Mouse (Mus musculus) monocyte, adult 5-6 weeks (primary cell): ENCODE measurements around the gene Coil. TPM values are rescaled to one million over a fixed set of nuclear protein-coding genes. Genes with fewer than 3 reads are reported as not detected.

Source experiments
- ATAC-seq: fragments of 153-309, 156-312 bp; replicated peaks from 2 replicates; pipeline ENCODE4 v1.8.0; 2017; ENCODE audit warnings: mild to moderate bottlenecking; ENCODE audit not compliant: low TSS enrichment, insufficient number of reproducible peaks, severe bottlenecking, poor library complexity, low FRiP score
- total RNA-seq: library from RNA; stranded (forward); fragments of 200-1000, 200-491, 200-594 nt; gene quantifications from 3 replicates; pipeline ENCODE4 v1.2.3, GENCODE M21; 2017

The Coil gene
- total RNA-seq = 3.2 to 10.6 TPM (median 7.6 TPM) in 3 replicates

DNA sequence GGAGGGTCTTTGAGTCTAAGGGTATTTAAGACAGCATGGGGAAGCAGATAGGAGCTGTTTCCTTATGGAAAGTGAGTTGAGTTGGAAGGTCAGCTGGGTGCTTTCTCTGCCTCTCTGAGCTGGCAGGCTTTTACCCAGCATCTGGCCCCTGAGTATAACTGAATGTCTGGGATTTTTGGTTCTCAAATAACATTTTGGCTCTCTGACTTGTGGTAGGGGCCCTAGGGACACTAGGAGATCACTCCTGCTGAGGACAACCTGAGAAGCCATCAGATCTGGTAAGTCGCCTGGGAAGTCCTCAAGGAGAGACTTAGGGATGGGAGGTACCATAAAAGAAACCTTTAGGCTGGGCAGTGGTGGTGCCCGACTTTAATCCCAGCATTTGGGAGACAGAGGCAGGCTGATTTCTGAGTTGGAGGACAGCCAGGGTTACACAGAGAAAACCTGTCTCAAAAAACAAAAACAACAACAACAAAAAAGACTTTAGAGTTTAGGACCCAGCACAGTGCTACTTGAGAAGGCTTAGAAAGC, at the start of gene Coil:
Gene Coil, plus strand, starts transcription at position 51 of the 531 bp plus-strand sequence.
- ATAC-seq = no peak

DNA sequence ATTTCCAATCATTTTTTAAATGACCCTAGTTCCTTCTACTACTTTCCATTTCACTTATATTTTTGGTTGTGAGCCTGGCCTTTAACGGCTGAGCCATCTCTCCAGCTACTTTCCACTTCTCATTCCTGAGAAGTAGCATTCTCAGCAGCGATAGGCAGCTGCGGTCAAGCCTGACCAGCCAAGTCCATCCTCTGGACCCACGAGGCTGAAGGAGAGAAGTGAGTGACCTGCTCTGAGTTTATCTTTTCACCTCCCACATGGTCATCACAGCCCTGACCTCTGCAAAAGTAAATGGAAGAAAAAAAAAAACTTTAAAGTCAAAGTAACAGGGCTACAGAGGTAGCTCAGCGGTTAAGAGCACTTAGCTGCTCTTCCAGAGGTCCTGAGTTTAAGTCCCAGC, 43.5 kb upstream of the Coil start:
- no peak for ATAC-seq

DNA sequence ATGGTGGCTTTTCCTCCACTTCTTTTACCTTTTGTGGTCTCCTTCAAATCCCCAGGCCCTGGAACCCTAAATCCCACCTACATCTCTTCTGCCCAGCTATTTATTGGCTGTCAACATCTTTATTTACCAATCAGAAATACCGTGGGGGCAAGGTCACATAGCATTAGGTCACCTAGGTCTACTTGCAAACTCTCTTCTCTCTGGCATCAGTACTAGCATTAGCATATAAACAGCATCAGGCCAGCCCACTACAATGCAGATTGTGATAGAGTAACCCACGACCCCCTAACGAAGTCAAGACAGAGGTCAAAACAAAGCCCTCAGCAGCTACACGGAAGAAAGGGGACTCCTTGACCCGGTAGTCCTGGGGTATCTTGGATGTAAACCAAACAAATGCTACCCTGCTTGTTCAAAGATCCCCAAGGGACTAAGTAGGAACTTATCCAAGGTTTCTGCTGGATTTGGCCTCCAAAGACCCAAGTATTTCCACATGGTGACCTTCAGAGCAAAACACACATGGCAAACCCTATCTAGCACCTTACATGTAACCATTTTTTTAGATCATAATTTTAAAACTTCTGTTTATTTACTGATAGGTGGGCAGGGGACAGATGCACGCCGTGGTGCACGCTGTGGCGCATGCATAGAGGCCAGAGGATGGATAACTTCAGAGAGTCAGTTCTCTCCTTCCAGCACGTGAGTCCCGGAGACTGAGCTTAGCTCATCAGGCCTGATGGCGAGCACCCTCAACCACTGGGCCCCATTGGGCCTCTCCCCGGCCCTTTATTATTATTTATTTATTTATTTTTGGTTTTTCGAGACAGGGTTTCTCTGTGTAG, 38.1 kb upstream of the Coil start:
- no peak for ATAC-seq

DNA sequence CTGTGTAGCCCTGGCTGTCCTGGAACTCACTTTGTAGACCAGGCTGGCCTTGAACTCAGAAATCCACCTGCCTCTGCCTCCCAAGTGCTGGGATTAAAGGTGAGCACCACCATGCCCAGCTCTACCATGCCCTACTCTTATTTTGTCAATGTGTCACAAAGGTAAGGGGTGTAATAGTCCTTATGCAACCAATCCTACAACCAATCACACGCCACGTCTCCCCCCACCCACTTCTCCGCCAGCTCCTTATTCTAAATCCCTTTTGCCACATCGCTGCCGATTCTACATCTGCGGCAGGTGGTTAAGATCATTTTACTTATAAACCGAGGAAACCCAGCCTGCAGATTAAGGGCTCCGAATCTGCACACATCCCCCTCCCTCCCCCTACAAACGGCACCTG, 37.0 kb upstream of the Coil start:
- ATAC-seq = no peak

DNA sequence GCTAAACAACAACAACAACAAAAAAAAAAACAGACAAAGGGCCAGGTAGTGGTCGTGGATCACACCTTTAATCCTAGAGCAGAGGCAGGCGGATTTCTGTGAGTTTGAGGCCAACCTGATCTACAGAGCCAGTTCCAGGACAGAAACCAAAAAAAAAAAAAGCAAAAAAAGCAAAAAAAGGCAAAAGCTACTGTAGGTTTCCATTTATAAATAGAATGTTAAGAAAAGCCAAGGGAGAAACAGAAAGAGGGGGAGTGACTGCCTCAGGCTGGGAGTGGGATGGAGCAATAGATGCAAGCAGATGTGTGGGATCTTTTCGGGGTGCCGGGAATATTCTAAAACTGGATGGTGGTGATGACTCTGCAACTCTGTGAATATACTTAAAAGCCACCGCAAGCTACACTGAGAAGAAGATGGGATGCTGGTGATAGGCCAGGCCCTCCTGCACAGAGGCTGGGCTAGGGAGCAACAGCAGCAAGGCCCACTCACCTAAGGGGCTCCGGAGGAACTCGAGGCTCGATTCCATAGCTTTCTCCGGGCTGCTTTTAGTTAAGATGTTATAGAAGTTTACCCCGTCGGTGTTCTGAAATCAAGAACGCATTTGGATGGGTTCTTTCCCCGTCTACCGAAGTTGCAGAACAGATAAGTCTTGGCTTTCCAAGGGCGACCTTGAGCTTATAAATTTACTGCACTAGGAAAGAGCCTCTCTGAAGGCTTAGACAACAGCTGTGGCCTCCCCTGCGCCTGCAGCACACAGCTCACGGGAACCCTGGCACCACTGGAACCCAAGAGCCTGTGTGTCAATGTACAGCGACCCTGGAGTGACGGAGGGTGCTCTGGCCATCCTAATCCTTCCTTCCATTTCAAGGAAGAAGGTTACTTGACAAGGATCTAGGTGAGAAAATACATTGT, 35.7 kb upstream of the Coil start:
- no peak for ATAC-seq

DNA sequence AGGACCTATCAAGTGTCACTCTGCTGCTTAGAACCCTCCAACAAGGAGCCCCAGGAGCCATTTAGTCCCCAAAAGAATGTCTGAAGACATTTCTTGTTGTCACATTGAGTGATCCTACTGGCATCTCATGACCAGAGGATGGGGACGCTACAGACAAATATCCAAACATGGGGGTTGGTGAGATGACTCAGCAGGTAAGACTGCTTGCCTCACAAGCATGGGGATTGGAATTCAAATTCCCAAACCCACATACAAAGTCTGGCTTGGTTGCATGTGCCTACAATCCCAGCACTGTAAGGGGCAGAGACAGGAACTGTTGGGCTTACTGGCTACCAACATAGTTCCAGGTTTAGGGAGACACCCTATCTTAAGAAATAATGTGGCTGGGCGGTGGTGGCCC, 32.2 kb upstream of the Coil start:
- ATAC-seq = no peak

DNA sequence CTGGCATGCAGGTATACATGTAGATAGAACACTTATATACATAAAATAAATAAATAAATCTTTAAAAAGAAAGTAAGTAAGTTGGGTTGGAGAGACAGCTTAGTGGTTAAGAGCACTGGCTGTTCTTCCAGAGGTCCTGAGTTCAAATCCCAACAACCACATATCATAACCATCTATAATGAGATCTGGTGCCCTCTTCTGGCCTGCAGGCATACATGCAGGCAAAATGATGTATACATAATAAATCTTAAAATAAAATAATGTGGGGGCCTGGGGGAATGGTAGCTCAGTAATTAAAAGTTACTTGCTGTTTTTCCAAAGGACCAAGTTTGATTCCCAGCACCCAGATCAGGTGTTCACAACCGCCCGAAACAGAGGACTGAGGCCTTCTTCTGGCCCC, 31.3 kb upstream of the Coil start:
- ATAC-seq = no peak

DNA sequence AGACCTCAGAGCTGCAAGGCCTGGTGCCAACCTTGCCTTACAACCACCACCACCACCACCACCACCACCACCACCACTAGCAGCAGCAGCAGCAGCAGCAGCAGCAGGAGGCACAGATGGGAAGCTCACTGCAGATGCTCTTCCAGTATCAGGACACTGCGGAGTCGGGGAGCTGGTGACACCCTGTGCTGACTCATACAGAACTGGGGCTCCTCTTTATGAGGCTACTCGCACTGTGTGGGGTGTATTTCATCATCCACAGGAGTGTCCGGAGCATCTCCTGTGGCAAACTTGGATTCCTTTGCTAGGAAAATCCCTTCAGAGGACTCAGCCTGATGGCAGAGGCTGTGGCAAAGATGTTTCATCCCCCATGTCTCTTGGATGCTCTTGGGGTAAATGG, 30.4 kb upstream of the Coil start:
- no peak for ATAC-seq

DNA sequence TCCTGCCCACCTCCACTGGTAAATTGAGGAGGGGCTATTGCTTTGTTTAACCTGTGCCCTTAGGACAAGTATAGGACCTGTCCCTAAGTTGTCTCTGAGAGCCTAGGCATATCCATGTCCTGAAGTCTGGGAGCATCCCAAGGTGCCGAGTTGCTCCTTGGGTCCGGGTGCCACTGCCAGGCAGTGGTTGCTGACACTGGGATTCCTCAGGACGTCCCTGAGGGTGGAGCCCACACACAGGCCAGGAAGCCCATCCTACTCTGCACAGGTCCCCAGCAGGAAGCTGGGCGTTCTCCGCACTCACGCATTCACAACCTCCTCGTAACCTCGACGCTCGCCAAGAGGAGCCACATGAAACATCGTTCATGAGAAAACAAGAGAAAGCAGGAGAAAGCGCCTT, 28.6 kb upstream of the Coil start:
- no peak for ATAC-seq

DNA sequence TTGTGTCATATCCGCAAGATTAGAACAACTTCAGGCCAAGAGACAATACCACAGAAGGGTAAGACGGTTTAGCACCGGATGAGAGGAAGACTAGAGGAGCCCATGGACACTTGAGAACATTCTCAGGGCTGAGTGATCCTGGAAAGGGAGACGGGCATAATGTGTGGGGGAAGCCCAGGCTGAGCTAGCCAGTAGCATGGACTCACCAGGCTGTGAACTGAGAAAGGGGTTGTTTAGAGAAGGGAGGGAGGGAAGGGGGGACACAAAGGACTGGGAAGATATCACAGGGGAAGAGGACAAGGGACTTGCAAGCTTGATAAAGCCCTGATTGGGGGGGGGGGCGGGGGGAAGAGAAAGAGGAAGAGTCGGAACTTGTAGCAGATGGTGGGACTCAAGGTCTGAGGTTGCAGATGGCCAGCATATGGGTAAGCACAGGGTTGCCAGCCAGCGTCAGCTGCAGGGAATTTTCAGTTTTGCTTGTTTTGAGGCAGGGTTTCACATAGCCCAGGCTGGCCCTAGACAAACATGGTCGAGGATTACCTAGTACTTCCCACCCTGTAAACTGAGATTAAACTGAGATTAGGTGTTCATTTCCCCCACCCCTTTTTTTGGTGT, 24.0 kb upstream of the Coil start:
- no peak for ATAC-seq

DNA sequence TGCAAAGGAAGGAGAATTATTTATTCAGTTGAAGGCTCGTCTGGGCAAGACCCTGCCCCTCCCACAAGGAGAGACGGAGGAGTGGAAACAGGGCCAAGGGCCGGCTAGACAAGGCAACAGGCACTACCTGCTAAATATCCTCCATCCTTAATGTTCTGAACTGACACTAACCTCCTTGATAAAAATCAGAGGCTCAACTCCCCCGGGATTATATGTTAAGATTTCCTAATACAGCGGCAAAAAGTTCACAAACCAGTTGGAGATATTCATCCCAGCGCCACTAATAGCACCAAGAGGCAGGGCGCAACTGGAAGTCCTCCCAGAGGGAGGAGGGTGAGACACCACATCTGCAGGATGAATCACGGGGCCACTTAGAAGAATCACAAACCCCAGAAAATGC, 21.2 kb upstream of the Coil start:
- no peak for ATAC-seq

DNA sequence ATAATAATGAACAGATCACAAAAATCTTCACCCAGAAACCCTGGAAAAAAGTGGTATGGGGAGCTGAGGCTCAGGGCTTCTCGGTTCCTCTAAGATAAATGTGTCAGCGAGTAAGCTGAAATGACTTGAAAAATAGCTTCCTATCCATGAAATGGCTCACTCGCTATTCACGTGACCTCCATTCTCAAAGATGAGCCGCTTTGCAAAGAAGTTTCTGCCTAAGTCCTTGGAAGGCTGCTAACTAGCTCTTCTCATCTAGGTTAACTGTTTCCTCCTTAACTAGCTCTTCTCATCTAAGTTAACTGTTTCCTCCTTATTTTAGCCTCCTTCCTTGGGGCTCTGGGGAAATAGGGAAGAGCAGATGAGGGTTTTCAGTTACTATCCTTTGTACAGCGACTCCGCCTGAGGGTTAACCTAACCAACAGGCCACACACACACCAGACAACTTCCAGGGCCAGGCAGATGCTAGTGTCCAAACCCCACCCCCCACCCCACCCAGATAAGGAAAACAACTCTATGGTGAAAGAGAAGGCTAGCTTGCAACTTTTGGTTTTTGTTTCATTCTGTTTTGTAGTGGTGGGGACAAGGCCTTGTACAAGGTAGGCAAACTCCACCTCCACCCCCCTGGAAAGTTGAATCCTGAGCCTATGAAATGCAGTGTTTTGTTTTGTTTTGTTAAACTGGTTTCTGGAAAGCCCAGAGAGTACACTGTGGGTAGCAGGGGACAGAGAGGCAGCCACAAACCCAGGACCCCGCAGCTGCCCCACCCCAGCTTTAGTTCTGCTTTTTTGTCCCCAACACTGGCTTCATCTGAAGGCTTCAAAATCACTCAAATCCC, 20.0 kb upstream of the Coil start:
- no peak; the same call in 1 of the 2 replicates for ATAC-seq

DNA sequence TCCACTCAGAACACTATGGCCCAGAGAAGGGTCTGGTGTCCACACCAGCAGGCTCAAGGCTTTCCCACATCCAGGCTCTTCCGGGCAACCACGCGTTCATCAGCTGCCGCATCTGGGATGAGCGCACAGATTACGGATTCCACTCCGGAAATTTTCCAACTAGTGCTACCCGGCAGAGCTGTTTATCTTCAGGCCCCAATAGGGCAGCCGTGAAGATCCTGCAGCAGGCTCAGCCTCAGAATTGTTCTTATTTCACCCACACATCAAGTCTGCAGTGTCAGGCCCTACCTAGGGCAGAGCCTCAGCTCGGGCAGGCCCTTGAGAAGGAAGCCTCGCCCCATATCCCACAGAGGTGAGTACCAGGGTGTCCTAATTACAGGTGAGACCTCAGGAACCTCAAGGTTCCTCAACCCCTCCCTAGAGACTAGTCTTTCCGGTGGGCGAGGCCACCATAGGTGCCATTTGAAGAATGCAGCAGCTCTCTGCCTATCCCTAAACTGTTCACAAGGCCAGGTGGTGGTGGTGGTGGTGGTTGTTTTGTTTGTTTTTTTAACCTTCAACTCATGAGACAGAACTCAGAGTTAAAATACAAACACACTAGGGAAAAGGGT, 19.3 kb upstream of the Coil start:
- no peak for ATAC-seq

DNA sequence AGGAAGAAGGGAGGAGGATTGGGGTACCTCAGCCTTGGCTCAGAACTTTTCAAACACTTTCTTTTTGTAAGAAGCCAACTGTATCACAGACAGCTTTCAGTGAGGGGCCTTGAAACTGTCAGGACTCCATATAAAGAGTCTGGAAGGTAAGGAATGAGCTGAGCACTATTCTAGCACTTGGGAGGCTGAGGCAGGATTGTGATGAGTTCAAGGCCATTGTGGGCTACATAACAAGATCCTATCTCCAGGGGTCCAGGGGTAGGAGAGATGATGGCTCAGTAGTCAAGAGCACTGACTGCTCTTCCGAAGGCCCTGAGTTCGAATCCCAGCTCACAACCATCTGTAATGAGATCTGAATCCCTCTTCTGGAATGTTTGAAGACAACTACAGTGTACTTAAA, 18.5 kb upstream of the Coil start:
- no peak for ATAC-seq

DNA sequence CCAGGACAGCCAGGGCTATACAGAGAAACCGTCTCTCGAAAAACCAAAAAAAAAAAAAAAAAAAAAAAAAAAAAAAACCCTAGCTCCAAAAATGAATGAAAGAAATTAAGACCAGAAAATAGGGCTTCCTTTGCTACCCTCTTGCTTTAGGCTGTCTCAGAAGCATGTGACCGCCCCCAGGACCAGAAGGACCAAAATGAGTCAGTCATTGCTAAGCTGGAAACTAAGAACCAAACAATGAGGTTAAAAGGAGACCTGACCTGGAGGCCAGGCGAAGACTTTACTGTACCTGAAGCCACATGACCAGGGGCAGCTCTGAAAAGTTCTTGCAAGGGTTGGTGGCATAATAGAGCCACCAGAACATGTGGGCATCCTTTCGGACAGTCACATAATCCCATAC, 17.9 kb upstream of the Coil start:
- ATAC-seq = no peak

DNA sequence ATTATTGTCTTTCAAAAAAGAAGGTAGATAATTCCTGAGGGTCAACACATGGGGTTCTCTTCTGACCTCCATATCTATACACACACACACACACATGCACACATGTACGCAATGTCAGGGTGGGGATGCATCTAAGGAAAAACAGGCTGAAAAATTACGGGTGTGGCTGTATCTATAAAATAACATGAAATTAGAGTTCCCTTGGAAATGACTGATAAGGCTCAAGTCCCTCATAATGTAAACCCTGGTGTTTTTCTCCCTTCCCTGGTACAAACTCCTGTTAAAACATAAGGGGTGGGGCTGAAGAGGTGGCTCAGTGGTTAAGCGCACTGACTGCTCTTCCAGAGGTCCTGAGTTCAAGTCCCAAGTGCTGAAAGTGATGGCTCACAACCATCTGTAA, 16.5 kb upstream of the Coil start:
- ATAC-seq = no peak

DNA sequence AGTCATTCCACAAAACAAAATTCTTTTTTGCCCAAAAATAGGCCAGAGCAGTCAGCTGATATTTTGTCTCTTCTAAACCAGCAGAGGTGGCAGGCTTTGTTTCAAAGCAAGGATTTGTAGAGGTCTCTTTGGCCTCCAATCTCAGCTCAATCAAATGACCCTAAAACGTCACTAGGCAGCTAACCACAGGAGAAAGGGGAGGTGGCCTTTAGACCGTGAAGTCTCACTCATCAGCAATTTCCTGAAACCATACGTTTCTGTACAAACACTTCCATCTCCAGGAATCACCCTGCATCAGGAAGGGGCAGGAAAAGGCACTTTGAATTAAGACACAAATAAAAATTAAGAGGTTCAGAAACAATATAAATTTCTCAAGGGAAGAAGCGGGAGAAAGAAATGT, 15.2 kb upstream of the Coil start:
- peak; percentile 55 for ATAC-seq
